Mouse (Mus musculus) embryo, embryonic 11 days (tissue): ENCODE measurements at regions not wholly inside any gene's neighbourhood (a gene's known extent, or its start where the extent isn't known, plus 50 kb on each side); places are given as distances from the start of the nearest gene placed in this dataset.
"Not testable (repeated sequence)": the region's sequence is repeated elsewhere in the genome, so short reads cannot be mapped to it uniquely, and the experiment has no call there.

ENCODE experiments used
- DNase-seq: peaks from one replicate; pipeline ENCODE4 v3.0.0-alpha.2; 2015

GRCm38 (mm10) chr2:44513080-44513724 is 414.3 kb downstream of the Gtdc1 start:
- no peak for DNase-seq

- DNase-seq, result peak; percentile 5
These were observed 415.1 kb downstream of the Gtdc1 start for GRCm38 (mm10) chr2:44512334-44512733.

GRCm38 (mm10) chr2:44509101-44509500 is 418.4 kb downstream of the Gtdc1 start:
- no peak for DNase-seq

GRCm38 (mm10) chr2:44504273-44504672 is 423.2 kb downstream of the Gtdc1 start:
- DNase-seq, result peak; percentile 21

- not testable (repeated sequence) for DNase-seq
These were observed 436.7 kb downstream of the Gtdc1 start for GRCm38 (mm10) chr2:44490806-44491205.

GRCm38 (mm10) chr2:44490230-44490629 is 437.2 kb downstream of the Gtdc1 start:
- no peak for DNase-seq

- DNase-seq, result no peak
These were observed 441.6 kb downstream of the Gtdc1 start for GRCm38 (mm10) chr2:44485880-44486279.

- DNase-seq, result no peak
These were observed 447.7 kb downstream of the Gtdc1 start for GRCm38 (mm10) chr2:44479746-44480145.

GRCm38 (mm10) chr2:44475456-44475855 is 452.0 kb downstream of the Gtdc1 start:
- no peak for DNase-seq

GRCm38 (mm10) chr2:44474653-44475052 is 452.8 kb downstream of the Gtdc1 start:
- DNase-seq, result peak; percentile 63

GRCm38 (mm10) chr2:44471381-44471780 is 456.1 kb downstream of the Gtdc1 start:
- no peak for DNase-seq

- no peak for DNase-seq
These were observed 456.5 kb downstream of the Gtdc1 start for GRCm38 (mm10) chr2:44470953-44471352.

- no peak for DNase-seq
These were observed 462.8 kb downstream of the Gtdc1 start for GRCm38 (mm10) chr2:44464631-44465030.

GRCm38 (mm10) chr2:44462619-44463329 is 464.7 kb downstream of the Gtdc1 start:
- DNase-seq, result no peak

- no peak for DNase-seq
These were observed 465.9 kb downstream of the Gtdc1 start for GRCm38 (mm10) chr2:44461289-44462250.

GRCm38 (mm10) chr2:44449471-44449870 is 478.0 kb downstream of the Gtdc1 start:
- DNase-seq, result no peak
